Mouse (Mus musculus) heart, postnatal 0 days (tissue): ENCODE measurements around the gene Eef2k. TPM values are rescaled to one million over a fixed set of nuclear protein-coding genes. Genes with fewer than 3 reads are reported as not detected.
"Not testable (repeated sequence)": the region's sequence is repeated elsewhere in the genome, so short reads cannot be mapped to it uniquely, and the experiment has no call there.

Source experiments
- ATAC-seq: fragments of 200-750 bp; cut with Nextera tagmentation; 2 replicates; pipeline ENCODE4 v1.8.0; 2017; ENCODE audit warnings: low read depth, moderate number of reproducible peaks, moderate library complexity; ENCODE audit not compliant: insufficient read depth
- DNase-seq: peaks from one replicate; pipeline ENCODE4 v3.0.0-alpha.2; 2016; ENCODE audit warnings: low spot score
- H3K27ac ChIP-seq: fragments of 300-500 bp; sonication (generic); 2 replicates; pipeline ENCODE4 v1.5.1; 2014; ENCODE audit warnings: low read depth, mild to moderate bottlenecking
- H3K27me3 ChIP-seq: fragments of 300-500 bp; sonication (generic); 2 replicates; pipeline ENCODE4 v1.6.1; 2014; ENCODE audit warnings: low read length, mixed read lengths; ENCODE audit not compliant: control insufficient read depth, insufficient read depth
- H3K36me3 ChIP-seq: fragments of 300-500 bp; sonication (generic); replicated peaks from 2 replicates; pipeline ENCODE4 v1.6.1; 2014; ENCODE audit warnings: low read length, mixed read lengths; ENCODE audit not compliant: control insufficient read depth, insufficient read depth
- H3K4me1 ChIP-seq: fragments of 300-500 bp; sonication (generic); 2 replicates; pipeline ENCODE4 v1.6.1; 2014; ENCODE audit warnings: antibody characterized with exemption; ENCODE audit not compliant: control insufficient read depth, insufficient read depth
- H3K4me2 ChIP-seq: fragments of 300-500 bp; sonication (generic); 2 replicates; pipeline ENCODE4 v1.6.1; 2014; ENCODE audit warnings: low read depth, mild to moderate bottlenecking, low read length, moderate library complexity
- H3K4me3 ChIP-seq: fragments of 300-500 bp; sonication (generic); 2 replicates; pipeline ENCODE4 v1.5.1; 2014; ENCODE audit warnings: low read depth, low read length
- H3K9ac ChIP-seq: fragments of 300-500 bp; sonication (generic); replicated peaks from 2 replicates; pipeline ENCODE4 v1.6.1; 2014; ENCODE audit warnings: low read depth, low read length, mixed read lengths
- H3K9me3 ChIP-seq: fragments of 300-500 bp; sonication (generic); replicated peaks from 2 replicates; pipeline ENCODE4 v1.6.1; 2016; ENCODE audit warnings: low read length; ENCODE audit not compliant: control insufficient read depth
- CTCF ChIP-seq: IDR thresholded peaks from 2 replicates; pipeline ENCODE4 v1.5.1; 2016; ENCODE audit warnings: antibody characterized with exemption, control low read depth, low read depth
- EP300 ChIP-seq: IDR thresholded peaks from 2 replicates; pipeline ENCODE4 v1.6.1; 2016; ENCODE audit warnings: antibody characterized with exemption, low read depth
- WGBS: fragments of 180-500 bp; shearing (Covaris S2); extraction: QIAGEN DNeasy Blood & Tissue Kit; methylation state at CpG from one replicate; pipeline ENCODE4 v1.1.7; 2014; 5-methylcytosine and 5-hydroxymethylcytosine counted together
- polyA plus RNA-seq: library from polyadenylated mRNA; unstranded; fragments of >200 nt; fragmentation: Nextera tagmentation; extraction: Ambion mirVana; gene quantifications from 2 replicates; pipeline ENCODE4 v1.2.1, GENCODE M21; 2015
- total RNA-seq: library from RNA; depleted of rRNA; stranded (reverse); fragments of >200 nt; gene quantifications from 2 replicates; pipeline ENCODE4 v1.2.3, GENCODE M21; 2014; ENCODE audit warnings: low replicate concordance

Eef2k gene
- total and polyA plus RNA-seq, 2 experiments from 2014 or later: 23.6 to 31.9 TPM

- ATAC-seq: peak; percentile 42; the same call in 1 of the 2 replicates
- 67% methylated on average over 9 of the region's 9 CpGs for WGBS
- TF ChIP-seq CTCF (no peak), EP300 (no peak)
Observed at GRCm38 (mm10) chr7:120897711-120898335, 55.2 kb downstream of the Eef2k start.

GRCm38 (mm10) chr7:120900191-120900590 is 57.6 kb downstream of the Eef2k start:
- no peak overlapping the region for H3K9ac ChIP-seq
- 50% methylated on average over 4 of the region's 4 CpGs for WGBS
- H3K4me1 ChIP-seq: no peaks in the 10 kb centered on the region; the same call in 1 of the 2 replicates
- TF ChIP-seq CTCF (no peak), EP300 (no peak)
- H3K4me2 ChIP-seq: no peak overlapping the region
- H3K27ac ChIP-seq: no peak overlapping the region; the same call in 1 of the 2 replicates
- H3K36me3 ChIP-seq: peaks cover 52% of the 10 kb centered on the region
- no peak for DNase-seq
- no peak overlapping the region for H3K4me3 ChIP-seq
- H3K9me3 ChIP-seq: no peaks in the 10 kb centered on the region
- H3K27me3 ChIP-seq: no peaks in the 10 kb centered on the region
- no peak for ATAC-seq

More at GRCm38 (mm10) chr7:120897711-120898335, 55.2 kb downstream of the Eef2k start:
- H3K4me3 ChIP-seq: no peak overlapping the region
- no peak overlapping the region for H3K4me2 ChIP-seq
- DNase-seq: no peak
- H3K9me3 ChIP-seq: no peaks in the 10 kb centered on the region
- H3K9ac ChIP-seq: no peak overlapping the region
- peaks cover 42% of the 10 kb centered on the region for H3K36me3 ChIP-seq
- H3K27me3 ChIP-seq: no peaks in the 10 kb centered on the region
- H3K4me1 ChIP-seq: no peaks in the 10 kb centered on the region; the same call in 1 of the 2 replicates
- no peak overlapping the region; the same call in 1 of the 2 replicates for H3K27ac ChIP-seq

- Histone ChIP-seq H3K36me3 (peaks cover 55% of the 10 kb centered on the region), H3K4me1 (no peaks in the 10 kb centered on the region; the same call in 1 of the 2 replicates), H3K9me3 (no peaks in the 10 kb centered on the region), H3K27ac (no peak overlapping the region; the same call in 1 of the 2 replicates), H3K4me2 (no peak overlapping the region), H3K9ac (no peak overlapping the region), H3K4me3 (no peak overlapping the region), H3K27me3 (no peaks in the 10 kb centered on the region)
- ATAC-seq (no peak), DNase-seq (no peak)
- 49% methylated on average over 8 of the region's 8 CpGs for WGBS
- TF ChIP-seq CTCF (no peak), EP300 (no peak)
Observed at GRCm38 (mm10) chr7:120901701-120902100, 59.1 kb downstream of the Eef2k start.

GRCm38 (mm10) chr7:120902931-120903330 is 60.3 kb downstream of the Eef2k start:
- DNase-seq: no peak
- Histone ChIP-seq H3K27me3 (no peaks in the 10 kb centered on the region), H3K36me3 (peaks cover 55% of the 10 kb centered on the region), H3K9ac (no peak overlapping the region), H3K4me2 (no peak overlapping the region), H3K4me1 (no peaks in the 10 kb centered on the region; the same call in 1 of the 2 replicates), H3K9me3 (no peaks in the 10 kb centered on the region), H3K27ac (no peak overlapping the region), H3K4me3 (no peak overlapping the region)
- TF ChIP-seq EP300 (no peak), CTCF (no peak)
- WGBS: 56% methylated on average over 3 of the region's 3 CpGs
- no peak for ATAC-seq

- ATAC-seq, DNase-seq, H3K36me3 ChIP-seq, H3K4me2 ChIP-seq, H3K9ac ChIP-seq, H3K9me3 ChIP-seq, H3K27ac ChIP-seq, H3K4me3 ChIP-seq, H3K27me3 ChIP-seq, H3K4me1 ChIP-seq: not testable (repeated sequence)
- TF ChIP-seq CTCF: 0 out of 2 replicates have a peak, but pooled peaks have one; percentile 1
- WGBS: 72% methylated on average over 3 of the region's 3 CpGs
Observed at GRCm38 (mm10) chr7:120910172-120910571, 67.5 kb downstream of the Eef2k start.

GRCm38 (mm10) chr7:120911268-120911667 is 68.6 kb downstream of the Eef2k start:
- DNase-seq, H3K4me1 ChIP-seq, H3K9ac ChIP-seq, H3K4me2 ChIP-seq, H3K36me3 ChIP-seq, H3K27me3 ChIP-seq, H3K27ac ChIP-seq, ATAC-seq, H3K9me3 ChIP-seq, H3K4me3 ChIP-seq: not testable (repeated sequence)
- 88% methylated on average over 5 of the region's 6 CpGs for WGBS
